Mouse (Mus musculus) heart, embryonic 10.5 days (tissue): ENCODE data around the gene Cuedc1. TPM values are rescaled to one million over a fixed set of nuclear protein-coding genes. Genes with fewer than 3 reads are reported as not detected.

Experiments used
- DNase-seq: peaks from one replicate; pipeline ENCODE4 v3.0.0-alpha.2; 2017; ENCODE audit warnings: low spot score
- H3K27ac ChIP-seq: fragments of 300-500 bp; sonication (generic); 2 replicates; pipeline ENCODE4 v1.5.1; 2016; ENCODE audit warnings: mild to moderate bottlenecking
- H3K27me3 ChIP-seq: fragments of 300-500 bp; sonication (generic); 2 replicates; pipeline ENCODE4 v1.6.1; 2016; ENCODE audit warnings: mild to moderate bottlenecking; ENCODE audit not compliant: poor library complexity, insufficient read depth, severe bottlenecking
- H3K36me3 ChIP-seq: fragments of 300-500 bp; sonication (generic); 2 replicates; pipeline ENCODE4 v1.6.1; 2016; ENCODE audit warnings: mild to moderate bottlenecking, moderate library complexity
- H3K4me1 ChIP-seq: fragments of 300-500 bp; sonication (generic); 2 replicates; pipeline ENCODE4 v1.6.1; 2016; ENCODE audit warnings: mild to moderate bottlenecking
- H3K4me3 ChIP-seq: fragments of 300-500 bp; sonication (generic); 2 replicates; pipeline ENCODE4 v1.5.1; 2016; ENCODE audit warnings: mild to moderate bottlenecking, moderate library complexity
- H3K9me3 ChIP-seq: fragments of 300-500 bp; sonication (generic); 2 replicates; pipeline ENCODE4 v1.6.1; 2016; ENCODE audit warnings: mild to moderate bottlenecking, moderate library complexity
- WGBS: fragments of 180-500 bp; shearing (Covaris S2); methylation state at CpG from one replicate; pipeline ENCODE4 v1.1.7; 2016; 5-methylcytosine and 5-hydroxymethylcytosine counted together
- polyA plus RNA-seq: library from polyadenylated mRNA; unstranded; fragments of >200 nt; fragmentation: Nextera tagmentation; extraction: Ambion mirVana; gene quantifications from 2 replicates; pipeline ENCODE4 v1.2.1, GENCODE M21; 2016

Cuedc1 gene
- polyA plus RNA-seq, 1 experiment from 2014 or later: 17.9 TPM

- DNase-seq: no peak
- H3K4me1 ChIP-seq: peaks cover 90% of the 10 kb centered on the region
- H3K36me3 ChIP-seq: no peaks in the 10 kb centered on the region
- WGBS: 40% methylated on average over 6 of the region's 6 CpGs
- peak overlapping the region; percentile 80 for H3K27ac ChIP-seq
- H3K9me3 ChIP-seq: no peaks in the 10 kb centered on the region
- H3K4me3 ChIP-seq: no peak overlapping the region
- H3K27me3 ChIP-seq: no peaks in the 10 kb centered on the region
Observed at GRCm38 (mm10) chr11:88113543-88114271, 15.8 kb downstream of the Cuedc1 start.

DNA sequence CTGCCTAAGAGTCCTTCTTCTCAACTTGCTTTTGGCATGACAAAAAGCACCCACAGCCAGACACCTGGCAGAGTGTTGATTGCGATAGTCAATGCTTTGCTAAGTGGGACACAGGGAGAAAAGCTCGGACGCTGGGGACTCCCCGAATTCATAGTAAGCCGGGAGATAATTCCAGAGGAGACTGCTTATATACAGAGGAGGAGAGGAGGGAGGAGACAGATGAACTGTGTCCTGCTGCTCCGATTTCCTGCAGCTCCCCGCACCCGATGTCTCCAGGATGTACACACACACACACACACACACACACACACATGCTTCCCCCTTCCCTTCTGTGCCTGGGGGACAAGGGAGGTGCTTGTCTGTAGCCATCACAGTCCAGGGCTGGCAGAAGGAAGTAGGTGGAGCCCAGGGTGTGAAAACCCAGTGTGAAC is 17.0 kb downstream of the Cuedc1 start:
- H3K4me1 ChIP-seq: peaks cover 93% of the 10 kb centered on the region
- peak overlapping the region; percentile 12; the same call in 1 of the 2 replicates for H3K4me3 ChIP-seq
- 26% methylated on average over 8 of the region's 8 CpGs for WGBS
- no peaks in the 10 kb centered on the region for H3K27me3 ChIP-seq
- H3K27ac ChIP-seq: peak overlapping the region; percentile 80
- DNase-seq: no peak
- H3K9me3 ChIP-seq: no peaks in the 10 kb centered on the region
- H3K36me3 ChIP-seq: no peaks in the 10 kb centered on the region

DNA sequence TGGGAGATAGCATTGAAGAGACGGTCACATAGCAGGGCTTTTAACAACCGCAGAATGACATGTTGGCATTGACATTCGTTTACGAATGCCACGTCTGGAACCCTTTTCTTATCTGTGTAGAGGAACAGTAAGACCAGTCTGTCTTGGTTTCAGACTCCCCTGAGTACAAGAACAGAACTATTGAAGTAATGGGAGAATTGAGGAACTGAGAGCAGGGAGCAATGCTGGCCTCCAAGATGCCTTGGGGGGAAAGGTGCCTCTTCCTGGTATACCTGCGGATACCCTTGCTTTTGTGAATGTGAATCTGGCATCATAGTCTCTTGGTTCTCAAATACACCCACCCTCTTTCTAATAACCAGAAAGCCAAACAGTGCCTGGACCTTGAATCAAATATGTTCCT is 18.7 kb downstream of the Cuedc1 start:
- H3K27ac ChIP-seq: 0 out of 2 replicates have a peak overlapping the region, but pooled peaks have one; percentile 45
- WGBS: 77% methylated on average over 6 of the region's 6 CpGs

DNA sequence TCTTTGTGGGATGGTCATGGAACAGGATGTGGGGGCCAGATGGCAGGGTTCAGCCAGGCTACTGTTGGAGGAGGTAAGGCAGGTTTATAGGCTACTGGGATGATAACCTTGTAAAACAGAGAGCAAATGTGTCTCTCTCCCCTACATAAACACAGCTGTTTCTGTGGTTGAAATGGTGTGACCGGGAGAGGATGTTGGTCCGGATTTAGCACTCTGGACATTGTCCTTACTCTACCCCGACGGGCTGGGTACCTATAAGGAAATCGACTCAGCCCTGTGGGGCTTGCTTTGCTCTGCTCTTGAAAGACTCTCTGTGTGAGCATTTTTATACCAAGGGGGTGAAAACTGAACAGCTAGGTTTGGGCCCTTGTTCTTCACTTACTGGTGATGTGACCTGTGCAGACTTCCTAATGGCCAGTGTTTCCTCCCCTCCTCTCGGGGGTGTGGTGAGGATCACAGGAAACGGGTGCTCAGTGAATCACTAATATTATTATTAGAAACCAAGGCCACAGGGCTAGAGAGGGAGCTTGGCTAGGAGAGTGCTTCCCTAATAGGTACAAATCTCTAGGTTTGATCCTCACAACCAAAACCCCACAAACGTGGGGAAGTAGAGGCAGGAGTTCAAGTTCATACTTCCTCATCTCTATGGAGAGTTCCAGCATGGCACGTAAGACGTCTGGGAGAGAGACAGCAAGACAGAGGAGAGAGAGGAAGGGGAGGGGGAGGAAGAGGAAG is 19.7 kb downstream of the Cuedc1 start:
- DNase-seq: no peak
- 56% methylated on average over 10 of the region's 10 CpGs for WGBS
- H3K36me3 ChIP-seq: 0 out of 2 replicates have a peak, but pooled peaks cover 5% of the 10 kb centered on the region
- no peaks in the 10 kb centered on the region for H3K9me3 ChIP-seq
- H3K27me3 ChIP-seq: no peaks in the 10 kb centered on the region
- H3K4me3 ChIP-seq: no peak overlapping the region
- peaks cover 88% of the 10 kb centered on the region for H3K4me1 ChIP-seq
- H3K27ac ChIP-seq: peak overlapping the region; percentile 84

More for the DNA sequence above, 18.7 kb downstream of the Cuedc1 start:
- Histone ChIP-seq H3K4me1 (peaks cover 88% of the 10 kb centered on the region), H3K36me3 (0 out of 2 replicates have a peak, but pooled peaks cover 5% of the 10 kb centered on the region), H3K9me3 (no peaks in the 10 kb centered on the region), H3K27me3 (no peaks in the 10 kb centered on the region), H3K4me3 (no peak overlapping the region)
- DNase-seq: no peak

- H3K36me3 ChIP-seq: 0 out of 2 replicates have a peak, but pooled peaks cover 5% of the 10 kb centered on the region
- no peaks in the 10 kb centered on the region for H3K27me3 ChIP-seq
- peak overlapping the region; percentile 84 for H3K27ac ChIP-seq
- no peak overlapping the region for H3K4me3 ChIP-seq
- DNase-seq: no peak
- 57% methylated on average over 6 of the region's 6 CpGs for WGBS
- peaks cover 88% of the 10 kb centered on the region for H3K4me1 ChIP-seq
- H3K9me3 ChIP-seq: no peaks in the 10 kb centered on the region
Observed at GRCm38 (mm10) chr11:88118091-88118440, 20.2 kb downstream of the Cuedc1 start.

DNA sequence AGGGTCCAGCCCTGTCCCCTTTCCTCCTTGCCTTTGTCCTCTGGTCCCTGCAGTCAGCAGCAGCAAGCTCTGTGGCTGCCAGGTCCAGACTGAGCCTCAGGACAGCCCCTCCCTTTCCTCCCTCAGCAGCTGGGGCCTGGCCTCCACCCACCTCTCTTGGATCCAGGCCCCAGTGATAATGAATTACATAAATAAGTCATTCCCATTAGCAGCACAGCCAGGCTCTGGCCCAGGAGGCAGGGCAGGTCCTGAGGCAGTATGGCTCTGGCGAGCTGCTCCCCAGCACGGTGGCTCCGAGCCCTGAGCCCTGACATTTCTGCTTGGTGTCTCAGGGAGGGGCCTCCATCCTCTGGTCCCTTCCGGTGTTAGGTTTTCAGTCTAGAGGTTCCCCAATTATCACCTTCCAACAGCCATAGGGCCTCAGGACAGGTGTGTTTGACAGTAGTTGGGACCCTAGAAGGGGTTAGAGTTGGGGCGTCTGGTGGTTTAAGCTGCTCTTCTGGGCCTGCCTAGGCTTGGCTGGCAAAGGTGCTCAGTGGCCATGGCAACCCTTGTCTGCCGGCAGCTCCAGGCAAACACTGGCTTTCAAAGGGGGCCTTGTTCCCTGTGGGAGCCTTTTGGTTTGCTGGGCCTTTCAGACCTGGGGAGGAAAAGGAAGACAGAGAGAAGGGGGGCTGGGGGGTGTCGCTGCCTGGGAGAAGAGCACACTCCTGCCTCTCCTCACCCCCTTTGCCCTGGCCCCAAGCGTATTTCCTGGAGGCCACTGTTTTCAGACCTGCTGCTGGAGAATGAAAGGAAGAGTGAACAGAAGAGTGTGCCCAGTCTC is 21.2 kb downstream of the Cuedc1 start:
- DNase-seq: no peak
- Histone ChIP-seq H3K36me3 (0 out of 2 replicates have a peak, but pooled peaks cover 5% of the 10 kb centered on the region), H3K4me1 (peaks cover 87% of the 10 kb centered on the region), H3K9me3 (no peaks in the 10 kb centered on the region), H3K4me3 (0 out of 2 replicates have a peak overlapping the region, but pooled peaks have one; percentile 1), H3K27me3 (no peaks in the 10 kb centered on the region), H3K27ac (peak overlapping the region; percentile 84)
- WGBS: 10% methylated on average over 8 of the region's 8 CpGs

DNA sequence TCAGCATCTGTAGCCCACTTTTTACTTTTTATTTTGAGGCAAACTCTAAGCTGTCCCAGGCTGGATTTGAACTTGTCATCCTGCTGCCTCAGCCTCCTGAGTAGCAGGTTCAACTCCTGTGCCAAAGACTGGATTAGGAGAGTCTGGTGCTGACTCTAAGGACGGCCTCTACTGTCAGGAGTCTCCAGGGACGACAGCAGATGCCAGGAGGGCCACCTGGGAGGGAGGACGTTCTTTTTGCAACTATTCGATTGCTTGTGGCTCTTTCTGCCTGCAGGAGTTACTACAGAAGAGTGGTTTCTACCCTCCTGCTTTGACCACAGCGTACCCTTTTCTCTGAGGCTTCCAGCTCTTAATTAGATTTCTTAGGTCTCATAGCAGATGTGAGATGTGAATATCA is 24.7 kb downstream of the Cuedc1 start:
- 0 out of 2 replicates have a peak, but pooled peaks cover 5% of the 10 kb centered on the region for H3K36me3 ChIP-seq
- 57% methylated on average over 5 of the region's 5 CpGs for WGBS

DNA sequence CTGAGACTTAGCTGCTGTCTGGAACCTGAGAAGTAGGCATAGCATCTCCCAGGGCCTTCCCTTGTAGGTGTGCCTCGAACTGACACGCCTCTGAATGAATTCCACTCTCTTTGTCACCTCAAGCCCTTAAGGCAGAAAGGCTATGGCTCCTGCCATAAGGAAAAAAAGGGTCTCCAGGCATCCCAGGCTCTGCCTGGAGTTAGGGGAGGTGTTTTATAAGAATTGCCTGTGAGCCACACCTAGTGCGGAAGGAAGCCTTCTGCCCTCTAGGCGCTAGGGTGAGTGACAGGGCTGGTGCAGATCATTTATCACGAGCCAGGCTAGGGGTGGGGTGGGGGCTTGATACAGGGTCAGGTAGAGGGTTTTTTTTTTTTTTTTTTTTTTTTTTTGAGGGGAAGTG is 25.2 kb downstream of the Cuedc1 start:
- no peaks in the 10 kb centered on the region for H3K9me3 ChIP-seq
- DNase-seq: no peak
- H3K36me3 ChIP-seq: 0 out of 2 replicates have a peak, but pooled peaks cover 5% of the 10 kb centered on the region
- WGBS: 66% methylated on average over 5 of the region's 5 CpGs
- H3K27me3 ChIP-seq: no peaks in the 10 kb centered on the region
- H3K4me1 ChIP-seq: peaks cover 68% of the 10 kb centered on the region
- no peak overlapping the region for H3K4me3 ChIP-seq
- H3K27ac ChIP-seq: 0 out of 2 replicates have a peak overlapping the region, but pooled peaks have one; percentile 44

More for the DNA sequence above, 24.7 kb downstream of the Cuedc1 start:
- no peak overlapping the region for H3K4me3 ChIP-seq
- peaks cover 73% of the 10 kb centered on the region for H3K4me1 ChIP-seq
- H3K27me3 ChIP-seq: no peaks in the 10 kb centered on the region
- H3K27ac ChIP-seq: no peak overlapping the region
- H3K9me3 ChIP-seq: no peaks in the 10 kb centered on the region
- DNase-seq: no peak

- WGBS: 17% methylated on average over 6 of the region's 6 CpGs
- no peaks in the 10 kb centered on the region for H3K9me3 ChIP-seq
- H3K27ac ChIP-seq: peak overlapping the region; percentile 57; the same call in 1 of the 2 replicates
Observed at GRCm38 (mm10) chr11:88123731-88124130, 25.9 kb downstream of the Cuedc1 start.

GRCm38 (mm10) chr11:88125483-88125882 is 27.6 kb downstream of the Cuedc1 start:
- Histone ChIP-seq H3K9me3 (no peaks in the 10 kb centered on the region), H3K4me1 (peaks cover 48% of the 10 kb centered on the region), H3K36me3 (0 out of 2 replicates have a peak, but pooled peaks cover 5% of the 10 kb centered on the region), H3K27ac (no peak overlapping the region), H3K27me3 (no peaks in the 10 kb centered on the region), H3K4me3 (no peak overlapping the region)
- 73% methylated on average over 7 of the region's 7 CpGs for WGBS
- no peak for DNase-seq

More at GRCm38 (mm10) chr11:88123731-88124130, 25.9 kb downstream of the Cuedc1 start:
- no peaks in the 10 kb centered on the region for H3K27me3 ChIP-seq
- H3K4me1 ChIP-seq: peaks cover 61% of the 10 kb centered on the region
- no peak overlapping the region for H3K4me3 ChIP-seq
- 0 out of 2 replicates have a peak, but pooled peaks cover 5% of the 10 kb centered on the region for H3K36me3 ChIP-seq
- DNase-seq: no peak

GRCm38 (mm10) chr11:88126306-88126793 is 28.5 kb downstream of the Cuedc1 start:
- Histone ChIP-seq H3K27me3 (no peaks in the 10 kb centered on the region), H3K9me3 (no peaks in the 10 kb centered on the region), H3K4me1 (peaks cover 48% of the 10 kb centered on the region), H3K36me3 (0 out of 2 replicates have a peak, but pooled peaks cover 1% of the 10 kb centered on the region), H3K4me3 (no peak overlapping the region), H3K27ac (peak overlapping the region; percentile 47)
- DNase-seq: no peak
- 31% methylated on average over 5 of the region's 5 CpGs for WGBS

DNA sequence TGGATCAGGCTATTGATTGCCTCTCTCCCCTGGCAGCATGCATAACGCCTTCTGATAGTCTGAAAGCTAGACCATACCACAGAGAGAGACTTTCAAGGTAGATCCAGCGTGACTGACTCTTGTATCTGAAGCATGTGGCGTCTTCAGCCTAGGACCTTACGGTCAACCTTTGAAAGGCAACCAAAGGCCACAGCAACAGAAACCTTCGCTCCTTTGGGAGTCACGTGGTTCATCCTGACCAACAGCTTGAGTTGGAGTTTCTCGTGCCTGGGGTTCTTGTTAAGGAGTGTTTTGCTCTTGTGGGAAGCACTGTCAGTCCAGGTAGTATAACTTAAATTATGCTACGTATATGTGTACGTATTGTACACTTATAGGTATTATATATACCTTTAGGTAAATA is 30.6 kb downstream of the Cuedc1 start:
- H3K27me3 ChIP-seq: no peaks in the 10 kb centered on the region
- no peak for DNase-seq
- H3K9me3 ChIP-seq: no peaks in the 10 kb centered on the region
- H3K27ac ChIP-seq: no peak overlapping the region
- WGBS: 93% methylated on average over 9 of the region's 9 CpGs
- H3K4me1 ChIP-seq: peaks cover 49% of the 10 kb centered on the region
- H3K4me3 ChIP-seq: no peak overlapping the region
- peaks cover 1% of the 10 kb centered on the region; the same call in 1 of the 2 replicates for H3K36me3 ChIP-seq
